Mouse (Mus musculus) liver, embryonic 14.5 days (tissue): ENCODE data around the gene Kcne1.

Experiments used
- CTCF ChIP-seq: IDR thresholded peaks from 2 replicates; pipeline ENCODE4 v1.5.1; 2016; ENCODE audit warnings: antibody characterized with exemption, low read depth, control low read depth
- EP300 ChIP-seq: IDR thresholded peaks from 2 replicates; pipeline ENCODE4 v1.6.1; 2016; ENCODE audit warnings: antibody characterized with exemption, low read depth

GRCm38 (mm10) chr16:92402216-92402615, 42.9 kb upstream of the Kcne1 start:
- TF ChIP-seq CTCF (no peak), EP300 (no peak)
